Mouse (Mus musculus): ENCODE data around the gene Tmem44. TPM values are rescaled to one million over a fixed set of nuclear protein-coding genes. Genes with fewer than 3 reads are reported as not detected.

Gene Tmem44
- polyA plus RNA-seq, 2 experiments: 16.9 to 39.4 TPM

DNA sequence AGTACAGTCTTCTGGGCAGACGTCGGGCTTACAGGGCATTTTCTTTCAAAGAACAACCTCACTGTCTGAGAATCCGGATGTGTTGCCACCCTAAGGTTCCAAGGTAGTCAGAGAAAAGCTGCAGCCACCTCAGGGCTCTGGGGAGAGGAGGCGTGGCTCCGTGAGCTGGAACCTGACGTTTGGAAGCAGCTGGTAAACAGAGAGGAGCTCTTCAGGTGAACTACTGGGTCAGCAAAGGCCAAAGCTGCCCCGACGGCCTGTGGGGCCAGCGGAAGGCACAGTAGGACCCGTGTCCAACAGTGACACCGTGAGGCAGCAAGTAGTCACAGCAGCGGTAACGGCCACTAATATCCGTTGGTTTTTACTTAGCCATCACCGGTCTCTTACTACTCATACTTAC is 46.7 kb downstream of the Tmem44 start:
- Histone ChIP-seq H3K27ac (replicated peaks; ENCODE audit: low read depth, low read length) (no peak overlapping the region), H3K4me2 (replicated peaks; ENCODE audit: low read depth, low read length, severe bottlenecking) (no peak overlapping the region), H3K9ac (ENCODE audit: low read depth, low read length, severe bottlenecking) (no peak overlapping the region), H3K36me3 (ENCODE audit: control insufficient read depth, insufficient read depth, low read length) (no peaks in the 10 kb centered on the region), H3K4me3 (replicated peaks; ENCODE audit: low read length) (no peak overlapping the region), H3K9me3 (ENCODE audit: control insufficient read depth, low read length) (no peaks in the 10 kb centered on the region), H3K27me3 (ENCODE audit: control insufficient read depth, insufficient read depth, low read length) (no peaks in the 10 kb centered on the region), H3K4me1 (ENCODE audit: control insufficient read depth, insufficient read depth, low read length) (peaks cover 12% of the 10 kb centered on the region)
- TF ChIP-seq POLR2A (IDR thresholded peaks at IDR 0.05; ENCODE audit: borderline replicate concordance, extremely low read depth, insufficient read depth, insufficient read length): no peak
- ATAC-seq (ENCODE audit: low FRiP score, low read depth) (no peak), DNase-seq (ENCODE audit: low spot score) (peak; percentile 52)
- 19% methylated on average over 15 of the region's 15 CpGs for WGBS

DNA sequence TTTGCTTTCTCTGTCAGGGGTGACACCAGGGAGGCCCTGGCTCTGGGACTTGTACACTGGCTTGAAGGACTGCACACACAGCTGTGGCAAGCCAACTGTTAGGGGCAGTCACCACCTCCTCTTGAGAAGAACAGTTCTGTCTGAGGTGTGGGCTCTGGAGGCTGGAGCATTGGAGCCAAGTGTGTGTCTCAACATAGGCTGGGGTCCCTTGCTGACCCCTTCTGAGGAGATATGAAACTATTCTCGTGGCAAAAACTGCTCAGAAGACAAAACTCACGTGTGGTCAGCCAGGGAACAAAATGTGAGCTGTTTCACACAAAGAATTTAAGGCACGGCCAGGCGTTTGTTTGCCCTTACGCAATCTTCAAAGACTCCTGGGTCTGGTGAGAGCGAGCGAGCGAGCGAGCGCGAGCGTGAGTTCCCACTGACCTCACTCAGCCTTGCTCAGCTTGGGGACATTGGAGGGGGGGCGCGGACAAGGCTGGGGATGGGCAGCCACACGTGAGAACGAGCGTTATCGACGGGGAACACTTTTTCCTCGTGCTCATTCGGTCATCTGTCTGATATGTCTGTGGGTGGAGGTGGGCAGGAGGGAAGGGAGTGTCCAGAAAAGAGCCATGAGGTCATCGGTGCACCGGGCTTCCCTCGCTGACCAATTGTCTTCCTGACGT is 48.3 kb downstream of the Tmem44 start:
- 35% methylated on average over 25 of the region's 25 CpGs for WGBS
- ATAC-seq (ENCODE audit: low FRiP score, low read depth): no peak

DNA sequence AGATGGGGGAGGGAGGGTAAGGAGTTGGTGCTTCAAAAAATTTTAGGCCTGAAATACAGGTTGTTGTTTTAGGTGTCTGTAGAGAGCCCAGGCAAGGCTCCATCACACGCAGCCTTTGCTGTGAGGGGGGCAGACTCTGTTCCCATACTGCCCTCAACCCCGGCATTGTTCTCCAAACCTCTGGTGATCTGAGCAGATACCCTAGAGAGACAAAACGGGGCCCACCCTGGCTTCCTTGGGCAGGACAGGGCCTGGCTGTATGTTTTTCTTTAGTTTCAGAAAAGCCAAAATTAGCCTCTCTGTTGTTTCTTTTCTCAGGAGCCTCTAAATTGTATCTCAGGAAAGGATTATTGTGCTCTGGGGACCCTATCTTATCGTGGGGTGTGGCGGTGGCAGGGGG is 49.0 kb downstream of the Tmem44 start:
- Histone ChIP-seq H3K36me3 (ENCODE audit: control insufficient read depth, insufficient read depth, low read length) (no peaks in the 10 kb centered on the region), H3K27me3 (ENCODE audit: control insufficient read depth, insufficient read depth, low read length) (no peaks in the 10 kb centered on the region), H3K9ac (ENCODE audit: low read depth, low read length, severe bottlenecking) (no peak overlapping the region), H3K27ac (replicated peaks; ENCODE audit: low read depth, low read length) (no peak overlapping the region), H3K4me2 (replicated peaks; ENCODE audit: low read depth, low read length, severe bottlenecking) (no peak overlapping the region), H3K9me3 (ENCODE audit: control insufficient read depth, low read length) (no peaks in the 10 kb centered on the region), H3K4me3 (replicated peaks; ENCODE audit: low read length) (no peak overlapping the region), H3K4me1 (ENCODE audit: control insufficient read depth, insufficient read depth, low read length) (peaks cover 12% of the 10 kb centered on the region)
- DNase-seq (ENCODE audit: low spot score): no peak
- TF ChIP-seq POLR2A (IDR thresholded peaks at IDR 0.05; ENCODE audit: borderline replicate concordance, extremely low read depth, insufficient read depth, insufficient read length): no peak
- WGBS: 65% methylated on average over 5 of the region's 5 CpGs
- ATAC-seq (ENCODE audit: low FRiP score, low read depth): no peak

More for the DNA sequence above, 48.3 kb downstream of the Tmem44 start:
- Histone ChIP-seq H3K27ac (replicated peaks; ENCODE audit: low read depth, low read length) (no peak overlapping the region), H3K4me3 (replicated peaks; ENCODE audit: low read length) (no peak overlapping the region), H3K4me2 (replicated peaks; ENCODE audit: low read depth, low read length, severe bottlenecking) (peak overlapping the region; percentile 8; the same call in 1 of the 2 replicates), H3K36me3 (ENCODE audit: control insufficient read depth, insufficient read depth, low read length) (no peaks in the 10 kb centered on the region), H3K27me3 (ENCODE audit: control insufficient read depth, insufficient read depth, low read length) (no peaks in the 10 kb centered on the region), H3K9ac (ENCODE audit: low read depth, low read length, severe bottlenecking) (no peak overlapping the region), H3K9me3 (ENCODE audit: control insufficient read depth, low read length) (no peaks in the 10 kb centered on the region), H3K4me1 (ENCODE audit: control insufficient read depth, insufficient read depth, low read length) (peaks cover 12% of the 10 kb centered on the region)
- TF ChIP-seq POLR2A (IDR thresholded peaks at IDR 0.05; ENCODE audit: borderline replicate concordance, extremely low read depth, insufficient read depth, insufficient read length): no peak
- no peak for DNase-seq (ENCODE audit: low spot score)

DNA sequence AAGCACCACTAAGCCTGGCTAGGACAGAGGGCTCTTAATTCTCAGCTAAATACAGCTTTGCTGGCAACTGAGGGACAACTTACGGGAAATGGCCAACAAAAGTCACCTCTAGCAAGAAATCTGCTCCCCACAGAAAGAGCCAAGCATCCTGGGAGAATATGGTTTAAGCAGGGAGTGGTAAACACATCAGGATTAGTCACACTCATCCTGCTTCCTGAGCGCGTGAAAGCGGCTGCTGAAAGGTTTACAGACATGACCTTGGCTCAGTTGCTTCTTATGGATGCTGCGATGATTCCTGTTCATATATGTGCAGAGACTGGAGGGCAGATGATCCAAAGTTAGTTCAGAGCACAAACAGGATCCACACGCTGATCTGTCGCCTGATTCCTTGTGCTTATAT is 50.4 kb downstream of the Tmem44 start:
- no peak overlapping the region for H3K9ac ChIP-seq (ENCODE audit: low read depth, low read length, severe bottlenecking)

DNA sequence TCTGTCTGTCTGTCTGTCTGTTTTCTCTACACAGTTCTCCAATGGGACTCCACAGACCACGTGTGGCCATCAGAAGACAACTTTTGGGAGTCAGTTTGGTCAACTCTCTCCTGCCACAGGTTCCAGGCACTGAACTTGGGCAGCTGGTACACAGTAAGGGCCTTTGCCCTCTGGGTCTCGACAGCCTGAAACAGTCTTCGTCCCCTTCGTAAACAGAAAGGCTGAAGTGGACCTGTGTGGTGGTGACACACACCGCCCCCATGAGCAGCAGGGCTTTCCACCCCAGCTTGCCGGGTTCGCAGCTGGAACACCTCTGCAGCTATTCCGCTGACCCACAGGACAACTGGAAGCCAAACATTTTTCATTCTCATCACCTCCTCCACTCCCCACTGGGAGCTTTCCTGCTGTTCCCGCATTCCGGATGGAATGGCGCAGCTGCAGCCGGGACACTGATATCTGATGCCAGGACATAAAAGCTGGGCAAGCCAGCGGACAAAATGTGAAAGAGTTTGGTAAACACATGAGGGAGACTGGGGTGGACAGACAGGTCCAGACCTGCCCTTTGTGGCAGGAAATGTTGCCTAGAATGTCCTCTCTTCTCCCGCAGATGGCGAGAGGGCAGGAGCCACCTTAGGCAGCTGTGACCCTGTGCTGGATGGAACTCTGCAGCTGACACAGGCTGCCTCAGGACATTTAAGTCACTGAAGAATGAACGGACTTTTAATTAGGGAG is 51.4 kb downstream of the Tmem44 start:
- H3K4me1 ChIP-seq (ENCODE audit: control insufficient read depth, insufficient read depth, low read length): peaks cover 12% of the 10 kb centered on the region
- TF ChIP-seq POLR2A (IDR thresholded peaks at IDR 0.05; ENCODE audit: borderline replicate concordance, extremely low read depth, insufficient read depth, insufficient read length): no peak
- 0 out of 2 replicates have a peak overlapping the region, but pooled peaks have one; percentile 33 for H3K27ac ChIP-seq (replicated peaks; ENCODE audit: low read depth, low read length)
- H3K9ac ChIP-seq (ENCODE audit: low read depth, low read length, severe bottlenecking): no peak overlapping the region
- 19% methylated on average over 16 of the region's 16 CpGs for WGBS
- DNase-seq (ENCODE audit: low spot score) (no peak), ATAC-seq (ENCODE audit: low FRiP score, low read depth) (peak; percentile 64)
- no peak overlapping the region for H3K4me3 ChIP-seq (replicated peaks; ENCODE audit: low read length)
- no peaks in the 10 kb centered on the region for H3K9me3 ChIP-seq (ENCODE audit: control insufficient read depth, low read length)
- no peaks in the 10 kb centered on the region for H3K27me3 ChIP-seq (ENCODE audit: control insufficient read depth, insufficient read depth, low read length)
- no peak overlapping the region; the same call in 1 of the 2 replicates for H3K4me2 ChIP-seq (replicated peaks; ENCODE audit: low read depth, low read length, severe bottlenecking)
- H3K36me3 ChIP-seq (ENCODE audit: control insufficient read depth, insufficient read depth, low read length): no peaks in the 10 kb centered on the region

More for the DNA sequence above, 50.4 kb downstream of the Tmem44 start:
- WGBS: 79% methylated on average over 7 of the region's 7 CpGs
- DNase-seq (ENCODE audit: low spot score) (no peak), ATAC-seq (ENCODE audit: low FRiP score, low read depth) (no peak)
- H3K36me3 ChIP-seq (ENCODE audit: control insufficient read depth, insufficient read depth, low read length): no peaks in the 10 kb centered on the region
- no peak overlapping the region for H3K4me3 ChIP-seq (replicated peaks; ENCODE audit: low read length)
- H3K4me2 ChIP-seq (replicated peaks; ENCODE audit: low read depth, low read length, severe bottlenecking): no peak overlapping the region
- H3K4me1 ChIP-seq (ENCODE audit: control insufficient read depth, insufficient read depth, low read length): peaks cover 12% of the 10 kb centered on the region
- no peaks in the 10 kb centered on the region for H3K9me3 ChIP-seq (ENCODE audit: control insufficient read depth, low read length)
- H3K27ac ChIP-seq (replicated peaks; ENCODE audit: low read depth, low read length): no peak overlapping the region
- TF ChIP-seq POLR2A (IDR thresholded peaks at IDR 0.05; ENCODE audit: borderline replicate concordance, extremely low read depth, insufficient read depth, insufficient read length): no peak
- H3K27me3 ChIP-seq (ENCODE audit: control insufficient read depth, insufficient read depth, low read length): no peaks in the 10 kb centered on the region
